Mouse (Mus musculus): ENCODE measurements around the gene Cyfip1.

DNA sequence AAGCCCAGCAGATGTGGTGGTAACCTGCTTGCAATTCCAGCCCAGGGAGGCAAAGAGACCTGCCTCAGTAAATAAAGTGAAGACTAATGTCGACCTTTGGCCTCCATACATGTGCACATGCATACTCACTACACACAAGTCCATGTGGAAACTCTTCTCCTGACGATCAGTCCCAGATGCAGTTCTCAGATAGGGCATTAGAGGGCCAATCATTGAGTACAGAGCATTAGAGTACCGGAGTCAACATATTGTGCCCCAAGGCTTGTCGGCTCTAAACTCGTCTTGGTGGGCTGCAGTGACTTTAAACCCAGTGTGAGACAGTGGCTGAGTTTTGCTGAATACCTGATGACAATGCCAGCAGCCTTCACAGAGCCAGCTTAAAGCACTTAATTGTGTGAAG, 17.1 kb upstream of the Cyfip1 start:
- TF ChIP-seq HCFC1 (IDR thresholded peaks at IDR 0.05; ENCODE audit: borderline replicate concordance, insufficient read depth, low read length) (no peak), CHD2 (IDR thresholded peaks at IDR 0.05; ENCODE audit: low read depth, low read length) (no peak), ZNF384 (IDR thresholded peaks at IDR 0.05; ENCODE audit: low read depth, low read length) (no peak), MAFK (IDR thresholded peaks at IDR 0.05; ENCODE audit: insufficient read depth, low read depth, low read length) (no peak)

Measured in ES-E14 (cell line).